Mouse (Mus musculus): ENCODE measurements around the gene Pex26.

GRCm38 (mm10) chr6:121142298-121142697 is 41.2 kb upstream of the Pex26 start:
- TF ChIP-seq CTCF (IDR thresholded peaks at IDR 0.05; ENCODE audit: low read depth) = no peak
- TF ChIP-seq EP300 (optimal IDR thresholded peaks at IDR 0.05) = no peak

All from stomach, postnatal 0 days (tissue).